Mouse (Mus musculus) brain, embryonic 14.5 days (tissue): ENCODE measurements around the gene Celsr1. TPM values are rescaled to one million over a fixed set of nuclear protein-coding genes. Genes with fewer than 3 reads are reported as not detected.
"Not testable (repeated sequence)": the region's sequence is repeated elsewhere in the genome, so short reads cannot be mapped to it uniquely, and the experiment has no call there.

ENCODE experiments used
- DNase-seq: peaks from one replicate; pipeline ENCODE4 v3.0.0-alpha.2; 2011; ENCODE audit warnings: low read depth
- CTCF ChIP-seq: fragments of 200-500 bp; IDR thresholded peaks from 2 replicates; pipeline ENCODE4 v1.5.1; 2012; ENCODE audit warnings: inconsistent platforms, mild to moderate bottlenecking, moderate library complexity, borderline replicate concordance; ENCODE audit not compliant: insufficient read depth, insufficient read length; ENCODE audit errors: extremely low read depth
- POLR2A ChIP-seq: fragments of 200-500 bp; IDR thresholded peaks from 2 replicates; pipeline ENCODE4 v1.6.1; 2012; ENCODE audit warnings: mild to moderate bottlenecking, inconsistent platforms, borderline replicate concordance; ENCODE audit not compliant: poor library complexity, insufficient read depth, insufficient read length, severe bottlenecking; ENCODE audit errors: extremely low read depth
- polyA plus RNA-seq: library from polyadenylated mRNA; depleted of rRNA; stranded (reverse); fragments of >200 nt; gene quantifications from 2 replicates; pipeline ENCODE4 v1.2.3, GENCODE M21; 2012

The Celsr1 gene
- polyA plus RNA-seq, 1 experiment = 17.6 TPM

GRCm38 (mm10) chr15:86064191-86064849 is 30.7 kb upstream of the Celsr1 start:
- DNase-seq = no peak
- no peak for TF ChIP-seq POLR2A
- no peak for TF ChIP-seq CTCF

- no peak for TF ChIP-seq CTCF
- TF ChIP-seq POLR2A = no peak
- DNase-seq = no peak
These were observed 28.4 kb upstream of the Celsr1 start for GRCm38 (mm10) chr15:86061848-86062481.

GRCm38 (mm10) chr15:86061221-86061620 is 27.6 kb upstream of the Celsr1 start:
- DNase-seq = no peak
- TF ChIP-seq POLR2A (no peak), CTCF (no peak)

- DNase-seq = no peak
- TF ChIP-seq CTCF (no peak), POLR2A (no peak)
These were observed 27.0 kb upstream of the Celsr1 start for GRCm38 (mm10) chr15:86060581-86060980.

- no peak for DNase-seq
- TF ChIP-seq POLR2A = no peak
- no peak for TF ChIP-seq CTCF
These were observed 26.3 kb upstream of the Celsr1 start for GRCm38 (mm10) chr15:86059835-86060380.

- TF ChIP-seq POLR2A (no peak), CTCF (no peak)
- DNase-seq = peak; percentile 66
These were observed 25.6 kb upstream of the Celsr1 start for GRCm38 (mm10) chr15:86058931-86059834.

GRCm38 (mm10) chr15:86058394-86058915 is 24.9 kb upstream of the Celsr1 start:
- peak; percentile 97 for DNase-seq
- TF ChIP-seq CTCF (no peak), POLR2A (peak; percentile 86)

- DNase-seq = peak; percentile 26
- TF ChIP-seq POLR2A (no peak), CTCF (no peak)
These were observed 24.3 kb upstream of the Celsr1 start for GRCm38 (mm10) chr15:86057908-86058307.

- TF ChIP-seq POLR2A (no peak), CTCF (no peak)
- DNase-seq = no peak
These were observed 23.8 kb upstream of the Celsr1 start, which contains the start of gene Gramd4 for GRCm38 (mm10) chr15:86057413-86057812. Gene Gramd4 (plus strand): TSS chr15:86057695.

GRCm38 (mm10) chr15:86056221-86056760 is 22.7 kb upstream of the Celsr1 start:
- TF ChIP-seq CTCF = no peak
- TF ChIP-seq POLR2A = no peak
- no peak for DNase-seq

GRCm38 (mm10) chr15:86054861-86055260 is 21.3 kb upstream of the Celsr1 start:
- DNase-seq = not testable (repeated sequence)

- DNase-seq = peak; percentile 91
- no peak for TF ChIP-seq POLR2A
- TF ChIP-seq CTCF = peak; percentile 90
These were observed 20.4 kb upstream of the Celsr1 start for GRCm38 (mm10) chr15:86053890-86054536.

GRCm38 (mm10) chr15:86051878-86052478 is 18.4 kb upstream of the Celsr1 start:
- no peak for DNase-seq
- no peak for TF ChIP-seq CTCF
- TF ChIP-seq POLR2A = no peak
